Mouse (Mus musculus) heart, adult 18-20 months (tissue): ENCODE data around the gene Sdc4. TPM values are rescaled to one million over a fixed set of nuclear protein-coding genes. Genes with fewer than 3 reads are reported as not detected.

ENCODE experiments used
- DNase-seq, 2 experiments: peaks; one replicate each; pipeline ENCODE4 v3.0.0; 2021 to 2022; ENCODE audit warnings: mixed read lengths in 1 of 2
- total RNA-seq, 2 experiments: library from RNA; stranded (reverse); gene quantifications; 2 replicates each; pipeline ENCODE4 v1.2.3; 2021

Sdc4 gene
- total RNA-seq, 2 experiments from 2014 or later = 18.7 to 34.2 TPM

DNA sequence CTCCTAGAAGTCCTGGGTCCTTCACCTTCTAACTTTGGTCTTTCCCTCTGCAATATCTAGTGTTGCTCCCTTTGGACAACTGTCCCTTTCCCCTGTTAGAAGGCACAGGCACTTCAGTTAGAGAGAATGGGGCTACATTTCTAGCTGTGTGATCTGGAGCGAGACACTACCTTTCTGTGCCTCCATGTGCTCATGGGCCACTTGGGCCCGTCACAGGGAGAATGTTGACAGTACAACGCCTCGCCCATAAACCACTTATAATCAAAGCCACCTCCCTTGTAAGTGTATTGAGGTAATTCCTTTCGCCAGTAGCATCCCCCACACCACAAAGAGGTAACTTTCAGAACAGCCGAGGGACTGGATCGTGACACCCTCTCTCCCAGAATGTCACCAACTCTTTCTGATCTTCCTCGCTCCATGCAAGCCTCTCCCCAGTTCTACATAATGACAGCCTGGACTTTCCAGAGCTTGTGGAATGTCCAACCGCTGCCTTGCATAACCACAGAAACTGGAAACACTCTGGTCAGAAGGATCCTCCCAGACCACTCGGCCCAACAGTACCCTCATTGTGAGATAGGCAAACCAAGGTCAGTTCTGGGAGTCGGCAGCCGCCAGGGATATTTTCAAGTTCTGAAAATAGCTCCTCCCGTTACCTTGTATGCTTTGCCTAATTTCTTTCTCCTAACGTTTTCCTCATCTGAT is 5.8 kb upstream of the Sdc4 start:
- no peak for DNase-seq

DNA sequence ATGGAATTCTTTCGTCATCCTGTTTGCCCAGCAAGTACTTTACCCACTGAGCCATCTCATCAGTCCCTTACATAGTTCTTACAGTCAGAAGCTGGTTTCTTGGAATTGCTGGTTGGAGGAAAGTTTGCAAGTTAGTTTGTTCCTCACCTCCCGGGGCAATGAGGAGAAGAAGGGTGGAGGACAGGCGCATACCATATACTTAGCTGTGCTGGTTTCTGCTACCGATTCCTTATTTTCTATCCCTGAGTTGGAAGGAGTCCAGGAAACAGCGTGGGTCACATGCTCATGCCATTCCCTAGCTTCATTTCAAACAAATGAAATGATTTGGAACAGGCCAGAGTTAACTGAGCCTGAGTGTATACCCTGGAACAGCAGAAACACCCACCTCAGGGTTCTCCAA is 5.2 kb upstream of the Sdc4 start:
- DNase-seq = no peak

DNA sequence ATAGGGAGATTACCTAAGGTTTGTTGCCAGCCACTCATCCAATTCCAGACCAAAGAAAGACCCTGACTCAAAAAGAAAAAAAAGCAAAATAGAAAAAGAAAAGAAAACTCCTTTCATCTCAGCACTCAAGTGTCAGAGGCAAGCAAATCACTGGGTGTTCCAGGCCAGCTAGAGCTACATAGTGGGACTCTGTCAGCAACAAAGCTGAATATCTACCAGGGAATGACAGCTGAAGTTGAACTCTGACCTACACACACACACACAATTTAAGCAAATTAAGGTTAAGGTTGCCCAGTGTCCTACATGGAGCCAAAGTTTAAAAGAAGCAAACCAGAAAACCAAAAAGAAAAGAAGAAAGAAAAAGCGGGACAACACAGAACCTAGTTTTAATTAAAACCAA is 4.5 kb upstream of the Sdc4 start:
- DNase-seq = no peak

DNA sequence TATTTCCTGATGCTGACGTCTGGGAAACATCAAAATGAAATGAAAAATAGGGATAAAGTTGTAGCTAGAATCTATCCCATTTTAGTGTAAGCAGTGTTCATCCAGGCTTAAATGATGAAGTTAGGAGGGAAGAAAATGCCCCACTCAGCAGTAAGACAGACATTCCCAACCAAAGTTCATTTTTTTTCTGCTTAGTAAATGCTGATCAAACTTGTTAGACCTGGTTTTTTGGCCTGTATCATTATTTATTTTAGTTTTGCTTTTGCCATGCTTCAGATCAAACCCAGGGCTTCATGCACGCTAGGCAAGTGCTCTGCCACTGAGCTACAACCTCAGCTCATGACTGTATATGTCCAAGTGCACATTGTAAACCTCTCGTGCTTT is 2.4 kb upstream of the Sdc4 start:
- no peak for DNase-seq

DNA sequence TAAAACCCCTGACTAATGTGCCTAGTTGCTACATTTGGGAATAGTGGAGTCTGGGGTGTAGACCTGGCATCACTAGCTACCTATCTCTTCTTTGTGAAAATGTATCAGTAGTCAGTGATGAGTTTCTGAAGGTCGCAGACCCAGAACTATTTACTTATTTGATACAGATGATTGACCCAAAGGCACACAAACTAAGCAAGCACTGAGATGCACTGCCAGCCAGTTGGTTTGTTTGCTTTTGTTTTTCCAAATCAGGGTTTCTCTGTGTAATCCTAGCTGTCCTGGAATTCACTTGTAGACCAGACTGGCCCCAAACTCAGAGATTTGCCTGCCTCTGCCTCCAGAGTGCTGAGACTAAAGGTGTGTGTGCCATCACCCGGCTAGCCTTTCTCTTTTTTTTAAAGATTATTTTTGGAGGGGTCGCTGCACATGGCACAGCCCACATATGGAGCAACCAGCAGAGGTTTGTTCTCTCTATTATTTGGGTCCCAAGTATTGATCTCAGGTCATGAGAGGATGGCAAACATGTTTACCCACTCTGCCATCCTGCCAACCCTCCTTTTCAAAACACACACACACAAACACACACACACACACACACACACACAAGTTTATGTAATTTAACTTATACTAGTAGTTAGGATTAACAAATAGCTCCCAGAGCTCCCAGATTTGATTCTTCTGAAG is 1.9 kb upstream of the Sdc4 start:
- DNase-seq = no peak

DNA sequence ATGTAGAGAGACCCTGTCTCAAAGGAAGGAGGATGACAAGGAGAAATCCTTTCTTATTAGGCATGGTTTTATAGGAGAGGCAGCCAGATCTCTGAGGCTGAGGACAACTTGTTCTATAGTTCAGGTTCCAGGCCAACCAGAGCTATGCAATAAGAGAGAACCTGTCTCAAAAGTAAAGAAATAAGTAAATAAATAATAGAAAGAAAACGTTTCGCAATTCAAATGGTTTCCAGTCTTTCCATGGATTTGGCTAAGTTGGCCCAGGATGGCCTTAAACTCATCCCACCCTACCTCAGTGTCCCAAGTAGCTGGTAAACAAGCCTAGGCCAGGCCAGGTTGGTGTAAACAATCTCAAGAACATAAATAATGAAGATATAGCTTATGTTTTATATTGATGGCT is 1.0 kb upstream of the Sdc4 start:
- no peak for DNase-seq

DNA sequence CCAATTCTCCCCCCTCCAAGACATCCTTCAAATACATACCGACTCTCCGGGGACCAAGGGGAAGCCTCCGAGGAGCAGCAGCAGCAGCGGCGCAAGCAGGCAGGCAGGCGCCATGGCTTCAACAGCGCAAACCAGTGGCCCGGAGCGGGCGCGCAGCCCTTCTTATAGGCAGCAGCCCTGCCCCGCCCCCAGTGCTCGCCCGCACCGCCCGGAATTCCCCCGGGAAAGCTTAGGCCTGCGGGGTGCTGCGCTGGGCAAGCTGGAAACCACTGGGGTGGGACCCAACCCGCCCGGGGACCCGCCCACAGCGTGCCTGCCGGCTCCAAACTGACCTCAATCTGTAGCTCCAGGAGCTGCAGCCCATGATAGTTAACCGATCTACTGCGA is 643 bp downstream of the Sdc4 start:
- peak; percentile 90 to 92 for DNase-seq

DNA sequence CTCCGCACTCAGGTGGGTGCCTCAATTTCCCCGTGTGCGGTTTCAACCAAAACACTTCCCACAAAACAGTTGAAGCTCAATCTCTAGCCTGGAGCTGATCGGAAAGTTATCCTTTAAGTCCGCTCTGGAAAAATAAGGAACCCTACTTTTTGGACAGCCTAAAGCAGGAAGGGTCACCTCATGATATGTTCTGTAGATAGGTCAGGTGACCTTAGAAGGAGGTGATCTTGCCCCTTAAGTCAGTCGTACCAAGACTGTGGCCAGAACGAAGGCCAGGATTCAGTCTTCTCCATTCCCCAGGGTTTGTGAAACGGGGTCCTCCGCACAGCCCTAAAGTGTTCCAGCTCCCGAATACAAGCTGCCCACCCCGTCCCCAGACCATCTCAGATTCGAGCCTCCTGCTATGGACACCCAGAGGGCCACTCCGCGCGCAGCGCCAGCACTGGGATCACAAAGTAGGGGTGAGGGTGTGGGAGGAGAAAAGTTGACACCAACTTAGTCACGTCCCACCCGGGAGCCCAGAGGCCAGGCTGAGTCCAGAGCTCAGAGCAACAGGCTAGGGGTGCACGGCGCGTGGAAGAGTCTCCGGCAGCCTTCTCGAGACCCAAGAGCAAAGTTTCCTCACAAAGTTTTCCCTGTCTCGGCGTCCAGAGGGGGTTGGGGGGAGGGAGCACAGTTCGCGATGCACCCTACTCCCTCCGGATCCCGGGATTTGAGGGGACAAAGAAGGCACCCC is 1.2 kb downstream of the Sdc4 start:
- DNase-seq = peak; percentile 60 to 76

DNA sequence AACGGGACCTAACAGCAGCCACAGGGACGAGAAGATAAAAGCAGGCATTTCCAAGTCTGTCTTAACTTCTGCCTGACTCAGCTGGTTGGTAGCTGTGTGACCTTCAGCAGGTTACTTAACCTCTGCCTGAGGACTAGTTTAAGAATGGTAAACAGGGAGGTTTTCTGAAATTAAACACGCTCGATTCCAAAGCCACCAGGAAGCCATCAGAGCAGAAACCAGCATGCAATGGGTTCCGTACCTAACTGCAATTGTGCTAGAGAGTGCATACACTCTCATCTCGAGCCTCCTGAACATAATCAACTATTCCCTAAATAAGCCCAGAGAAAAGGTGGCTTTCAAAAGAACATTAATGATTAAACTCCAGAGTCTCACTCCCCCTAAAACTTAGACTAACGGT is 2.0 kb downstream of the Sdc4 start:
- DNase-seq = no peak

DNA sequence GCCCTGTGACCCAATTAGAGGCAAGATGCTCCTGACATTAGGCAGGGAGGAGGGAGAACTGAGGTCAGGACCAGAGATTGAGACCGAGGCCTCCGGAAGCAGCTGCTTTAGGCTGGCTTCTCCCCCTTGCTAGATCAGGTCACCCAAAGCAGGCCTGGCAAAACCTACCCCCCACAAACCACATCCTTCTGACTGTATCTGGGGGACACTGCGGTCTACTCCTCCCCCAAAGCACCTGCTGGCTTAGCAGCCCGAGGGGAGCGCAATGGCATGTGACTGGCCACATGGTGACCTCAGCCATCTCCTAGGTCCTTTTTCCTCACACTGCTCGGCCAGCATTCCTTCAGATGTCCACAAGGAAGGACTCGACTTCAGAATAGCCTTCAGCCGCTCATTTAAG is 2.5 kb downstream of the Sdc4 start:
- peak in 1 of 2 experiments; percentile 47 for DNase-seq

DNA sequence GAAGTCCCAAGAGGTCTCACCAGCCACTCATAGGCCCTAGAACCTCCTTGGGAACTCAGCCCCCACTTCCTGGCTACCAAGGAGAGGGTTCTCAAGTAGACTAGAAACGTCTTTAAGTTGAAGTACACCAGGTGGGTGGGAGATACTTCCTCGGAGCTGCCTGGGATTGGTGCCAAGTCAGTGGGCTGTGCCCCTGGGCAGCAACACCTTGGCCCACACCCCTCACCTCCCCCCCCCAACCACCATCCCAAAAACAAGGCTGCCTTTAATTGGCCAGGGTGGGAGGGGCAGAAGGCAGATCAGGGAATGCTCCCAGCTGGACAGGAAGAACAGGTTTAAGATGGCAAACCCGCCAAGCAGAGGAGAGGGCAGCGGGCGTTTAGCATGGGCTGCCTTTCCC is 3.4 kb downstream of the Sdc4 start:
- no peak for DNase-seq

DNA sequence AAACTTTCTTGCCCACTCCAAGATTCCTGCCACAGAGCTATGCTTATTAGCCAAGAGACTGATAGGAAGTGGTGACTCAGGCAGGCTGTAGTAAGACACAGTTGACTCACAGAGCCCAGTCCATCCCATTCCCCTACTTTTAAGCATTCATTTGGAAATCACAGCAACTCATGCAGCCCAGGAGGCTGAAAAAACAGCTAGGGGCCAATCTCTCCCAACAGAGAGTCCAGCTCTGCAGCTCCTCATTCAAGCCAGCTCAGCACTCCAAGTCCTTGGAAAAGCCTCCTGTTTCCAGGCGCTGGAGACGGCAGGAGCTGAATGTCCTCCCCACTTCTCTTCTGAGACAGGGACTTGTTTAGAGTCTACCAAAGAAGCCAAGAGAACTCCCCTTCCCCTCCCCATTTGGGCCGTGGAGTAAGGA is 4.7 kb downstream of the Sdc4 start:
- peak; percentile 50 to 63 for DNase-seq

DNA sequence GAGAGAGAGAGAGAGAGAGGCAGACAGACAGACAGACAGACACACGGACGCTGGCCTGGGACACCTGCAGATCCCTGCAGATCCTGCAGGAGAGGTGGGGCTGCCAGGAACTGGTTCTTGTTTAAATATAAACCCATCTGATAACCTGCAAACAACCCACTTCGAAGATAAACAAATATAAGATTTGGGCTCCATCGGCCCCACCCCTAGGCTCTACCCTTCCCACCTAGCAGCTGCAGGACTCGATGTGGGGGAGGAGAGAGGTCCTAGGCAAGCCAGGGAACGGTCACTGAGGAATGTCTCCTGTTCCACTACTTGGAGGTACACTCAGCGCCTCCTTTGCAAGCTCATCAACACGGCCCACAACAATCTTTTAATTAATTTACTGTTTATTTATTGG is 5.4 kb downstream of the Sdc4 start:
- DNase-seq = no peak

DNA sequence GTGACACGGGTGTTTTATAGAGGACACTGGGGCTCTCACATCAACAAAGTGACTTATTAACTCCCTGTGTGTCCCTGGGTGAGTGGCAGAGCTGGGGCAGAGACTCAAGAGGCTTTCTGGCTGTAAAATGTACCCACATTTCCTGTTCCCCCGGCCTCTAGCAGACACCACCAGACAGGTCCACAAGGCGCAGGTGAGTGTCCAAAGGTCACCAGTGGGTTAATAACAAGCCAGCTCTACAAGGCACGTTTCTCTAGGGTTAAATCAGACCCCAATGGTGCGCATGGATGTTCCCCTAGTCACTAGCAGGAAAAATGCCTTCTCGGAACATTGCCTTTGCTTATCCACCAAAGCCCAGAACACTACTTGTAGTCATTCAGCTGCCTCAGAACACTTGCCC is 6.0 kb downstream of the Sdc4 start:
- DNase-seq = no peak

DNA sequence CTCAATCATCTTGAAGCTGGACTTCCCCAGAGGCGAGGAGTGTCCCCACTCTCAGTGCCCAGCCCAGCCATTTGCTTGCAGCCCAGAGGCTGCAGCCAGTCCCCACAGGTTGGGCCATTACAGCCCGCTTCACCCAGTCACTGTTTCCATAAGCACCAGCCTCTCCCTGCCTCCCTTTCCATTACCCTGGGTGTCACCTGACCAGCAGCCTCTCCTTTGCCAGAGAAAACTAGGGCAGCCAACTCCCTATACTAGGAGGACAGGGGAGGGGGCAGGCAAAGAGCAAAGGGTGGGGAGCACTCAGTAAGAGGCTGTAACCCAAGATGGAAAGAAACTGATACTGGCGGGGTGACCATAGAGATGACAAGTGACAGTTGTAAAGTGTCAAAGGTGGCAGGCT is 6.7 kb downstream of the Sdc4 start:
- peak; percentile 51 to 61 for DNase-seq

DNA sequence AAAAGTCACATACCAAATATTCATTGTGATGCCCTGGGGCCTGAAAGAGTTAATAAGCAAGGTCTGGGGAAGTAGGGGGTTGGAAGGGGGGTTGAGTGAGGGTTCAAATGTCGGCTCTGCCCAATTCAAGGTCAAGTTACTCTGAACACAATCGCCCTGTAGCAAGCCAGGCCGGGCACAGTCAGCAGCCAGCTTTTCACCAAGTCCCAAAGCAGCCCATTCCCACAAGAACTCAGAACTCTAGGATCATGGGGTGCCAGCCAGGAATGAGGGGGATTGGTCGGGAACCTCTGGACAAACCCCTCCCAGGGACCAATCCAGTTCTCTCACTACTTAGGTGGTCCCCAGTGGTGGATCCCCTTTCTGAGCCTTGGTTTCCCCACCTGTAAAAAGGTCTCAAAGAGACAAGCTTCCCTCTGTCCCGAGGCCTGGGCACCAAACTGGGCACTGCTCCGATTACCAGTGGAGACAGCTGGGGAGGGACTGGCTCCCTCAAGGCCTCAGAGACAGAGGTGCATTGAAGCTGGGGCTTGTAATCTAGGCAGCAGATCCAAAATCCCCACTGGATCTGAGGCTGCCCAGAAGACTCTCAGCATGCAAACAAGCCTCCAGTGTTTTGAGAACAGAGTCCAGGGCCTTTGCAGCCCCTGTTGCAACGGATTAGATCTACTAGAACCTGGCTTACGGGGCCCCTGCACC is 7.3 kb downstream of the Sdc4 start:
- DNase-seq = no peak

DNA sequence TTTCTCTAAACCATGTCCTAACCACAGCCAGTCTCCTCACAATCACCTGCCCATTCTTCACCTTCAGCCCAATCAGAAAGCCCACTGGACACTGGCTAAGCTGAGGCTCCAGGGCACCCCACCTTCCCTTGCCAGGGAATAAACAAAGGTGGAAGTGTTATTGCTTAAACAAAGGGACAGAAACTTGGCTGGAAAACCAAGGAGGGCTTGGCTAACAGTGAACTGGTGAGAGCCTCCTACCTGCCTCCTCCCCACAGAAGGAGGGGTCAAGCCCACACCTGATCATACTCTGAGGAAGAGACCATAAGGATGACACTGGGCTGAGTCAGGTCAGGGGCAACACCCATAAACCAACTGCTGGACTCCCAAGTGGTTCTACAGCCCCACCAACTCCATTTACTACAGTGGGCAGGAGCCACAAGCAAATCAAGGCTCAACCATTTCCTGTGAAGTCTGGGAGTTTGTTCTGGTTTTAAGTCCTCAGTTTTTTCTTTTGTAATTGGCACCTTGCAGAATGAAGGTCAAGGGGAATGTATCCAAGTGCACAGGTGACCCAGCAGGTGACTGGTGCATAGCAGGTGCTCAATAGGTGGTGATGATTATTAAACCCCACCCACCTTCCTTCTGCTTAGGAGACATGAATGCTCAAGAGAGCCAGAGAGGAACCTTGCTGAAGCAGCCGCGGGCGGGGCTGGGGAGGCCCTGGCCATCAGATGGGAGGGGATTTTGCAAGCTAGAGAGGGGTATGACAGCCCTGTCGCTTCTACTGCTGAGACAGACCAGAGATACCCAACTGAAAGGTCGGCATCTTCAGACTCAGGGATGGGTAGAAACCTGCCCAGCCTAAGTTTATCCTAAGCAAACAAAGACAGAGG is 8.2 kb downstream of the Sdc4 start:
- DNase-seq = no peak

DNA sequence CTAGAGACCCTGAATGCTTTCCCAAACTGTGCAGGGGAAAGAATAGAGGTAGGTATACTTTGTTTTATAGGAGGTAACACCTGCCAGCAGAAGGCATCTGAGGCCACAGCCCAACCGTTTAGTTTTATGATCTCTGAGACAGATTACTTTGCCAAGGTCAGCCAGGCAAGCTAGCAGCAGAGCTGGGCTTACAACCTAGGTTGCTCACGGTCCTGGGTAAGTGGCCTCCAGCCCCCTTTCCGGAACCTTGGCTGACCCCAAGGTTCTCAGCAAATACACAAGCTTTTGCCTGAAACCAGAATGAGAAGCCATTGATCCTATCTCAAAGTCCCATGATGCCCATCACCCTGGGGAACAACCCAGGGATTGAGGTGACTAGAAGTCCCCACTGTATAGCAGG is 9.0 kb downstream of the Sdc4 start:
- no peak for DNase-seq

DNA sequence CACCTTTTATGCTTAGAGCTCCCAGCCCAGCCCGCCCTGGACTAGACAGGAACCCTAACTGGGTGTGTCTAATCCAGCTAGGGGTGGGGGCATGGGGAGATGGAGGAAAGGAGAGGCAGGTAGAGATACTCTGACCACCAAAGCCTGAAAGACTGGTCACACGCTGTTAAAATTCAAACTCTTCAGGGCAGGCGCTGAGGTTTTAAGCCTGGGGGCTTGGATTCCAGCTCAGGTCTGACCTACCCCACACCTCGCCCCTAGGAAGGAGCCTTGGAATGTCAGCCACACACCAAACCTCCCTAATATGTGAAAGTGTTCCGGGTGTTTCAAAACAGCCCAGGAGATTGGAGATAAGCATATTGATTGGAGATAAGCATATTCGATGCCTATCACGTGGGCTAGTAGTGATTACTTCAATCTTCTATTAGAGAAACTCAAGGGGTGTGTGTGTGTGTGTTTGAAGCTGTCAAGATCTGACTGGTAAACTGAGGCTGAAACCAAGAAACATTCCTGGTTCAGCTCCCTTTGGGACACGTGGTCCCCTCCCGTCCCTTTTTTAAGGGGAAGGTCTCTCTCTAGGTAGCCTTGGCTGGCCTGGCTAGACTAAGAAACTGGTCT is 10.3 kb downstream of the Sdc4 start:
- no peak for DNase-seq

DNA sequence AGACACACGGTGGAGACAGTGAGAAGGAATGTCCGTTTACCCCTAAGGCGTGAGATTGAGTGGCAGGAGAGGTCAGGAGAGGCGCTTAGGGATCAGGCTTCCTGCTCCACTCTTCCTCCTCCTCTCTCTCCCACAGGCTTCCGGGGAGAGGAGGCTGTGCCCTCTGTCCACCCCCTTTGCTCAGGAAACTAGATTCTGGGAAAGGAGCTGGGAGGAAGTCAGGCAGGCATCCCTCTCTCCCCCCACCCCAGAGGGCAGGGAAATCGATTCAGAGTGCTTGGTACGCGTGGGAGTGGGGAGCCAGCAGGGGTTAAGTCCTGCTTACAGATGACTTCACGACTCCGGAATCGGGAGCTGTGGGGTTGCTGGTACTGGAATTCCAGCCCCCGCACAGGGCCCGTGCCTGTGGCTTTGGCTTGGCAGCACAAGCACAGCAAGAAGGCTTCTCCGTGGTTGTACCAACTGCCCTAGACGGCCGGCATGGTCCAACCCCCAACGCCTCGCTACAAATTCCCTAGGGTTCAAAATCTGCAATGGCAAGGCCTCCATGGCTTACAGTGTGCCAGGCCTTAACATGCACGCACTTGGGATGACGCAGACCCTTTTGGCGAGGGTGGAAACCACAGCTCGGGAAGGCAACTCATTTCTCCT is 11.0 kb downstream of the Sdc4 start:
- DNase-seq = peak; percentile 39 to 45
